Mouse (Mus musculus): ENCODE data around the gene Il6ra.

- TF ChIP-seq CTCF (IDR thresholded peaks at IDR 0.05; ENCODE audit: low read depth, low read length) (no peak), GATA1 (IDR thresholded peaks at IDR 0.05; ENCODE audit: borderline replicate concordance, low read length) (no peak), POLR2AphosphoS5 (IDR thresholded peaks at IDR 0.05; ENCODE audit: insufficient replicate concordance, low read depth, low read length) (no peak), TAL1 (conservative IDR thresholded peaks at IDR 0.05; ENCODE audit: low read depth, low read length) (no peak)
Measured at GRCm38 (mm10) chr3:89896571-89896970, 16.4 kb downstream of the Il6ra start.

Measured in G1E (cell line).